Mouse (Mus musculus) left cerebral cortex, adult 18-20 months (tissue): ENCODE results near the gene Nectin2. TPM values are rescaled to one million over a fixed set of nuclear protein-coding genes. Genes with fewer than 3 reads are reported as not detected.
A peak's percentile ranks its signal among the peaks of the same experiment; 100 is the strongest.
"Not testable (repeated sequence)": the region's sequence is repeated elsewhere in the genome, so short reads cannot be mapped to it uniquely, and the experiment has no call there.

ENCODE experiments used
- DNase-seq, 2 experiments: peaks; one replicate each; pipeline ENCODE4 v3.0.0; 2021 to 2022; ENCODE audit warnings: low spot score in 2 of 2, mixed read lengths in 1 of 2
- total RNA-seq, 2 experiments: library from RNA; stranded (reverse); gene quantifications; 2 replicates each; pipeline ENCODE4 v1.2.3; 2021

Nectin2 gene
- total RNA-seq, 2 experiments from 2014 or later = 6.7 to 8.6 TPM

GRCm38 (mm10) chr7:19691434-19691833, 58.8 kb downstream of the Nectin2 start:
- DNase-seq = no peak

- DNase-seq = no peak
Measured at GRCm38 (mm10) chr7:19690845-19691244, 59.4 kb downstream of the Nectin2 start.

- DNase-seq = no peak
Measured at GRCm38 (mm10) chr7:19688611-19689010, 61.7 kb downstream of the Nectin2 start.

GRCm38 (mm10) chr7:19688101-19688500, 62.2 kb downstream of the Nectin2 start:
- no peak for DNase-seq

- not testable (repeated sequence) for DNase-seq
Measured at GRCm38 (mm10) chr7:19686927-19687583, 63.2 kb downstream of the Nectin2 start.

- DNase-seq = no peak
Measured at GRCm38 (mm10) chr7:19686521-19686920, 63.8 kb downstream of the Nectin2 start.

- DNase-seq = no peak
Measured at GRCm38 (mm10) chr7:19685374-19685773, 64.9 kb downstream of the Nectin2 start.

GRCm38 (mm10) chr7:19683771-19684201, 66.5 kb downstream of the Nectin2 start:
- no peak for DNase-seq

- DNase-seq = no peak
Measured at GRCm38 (mm10) chr7:19682979-19683378, 67.3 kb downstream of the Nectin2 start.

GRCm38 (mm10) chr7:19681202-19681694, 69.0 kb downstream of the Nectin2 start, which contains the start of the genes Gm44805 and Apoc4:
TSS of gene Gm44805 (minus strand) at chr7:19681423.
TSS of gene Apoc4 (minus strand) at chr7:19681479.
- DNase-seq = no peak

GRCm38 (mm10) chr7:19680702-19681101, 69.6 kb downstream of the Nectin2 start:
- no peak for DNase-seq

GRCm38 (mm10) chr7:19678901-19679300, 71.4 kb downstream of the Nectin2 start:
- DNase-seq = no peak

GRCm38 (mm10) chr7:19677872-19678271, 72.4 kb downstream of the Nectin2 start, which contains the start of gene Apoc2:
TSS of gene Apoc2 (minus strand) at chr7:19677941.
- no peak for DNase-seq

- DNase-seq = no peak
Measured at GRCm38 (mm10) chr7:19676662-19677061, 73.6 kb downstream of the Nectin2 start.

- no peak for DNase-seq
Measured at GRCm38 (mm10) chr7:19675824-19676223, 74.5 kb downstream of the Nectin2 start.

- no peak for DNase-seq
Measured at GRCm38 (mm10) chr7:19673083-19673699, 77.1 kb downstream of the Nectin2 start.

GRCm38 (mm10) chr7:19671511-19671910, 78.8 kb downstream of the Nectin2 start:
- no peak for DNase-seq

- peak; percentile 92 to 97 for DNase-seq
Measured at GRCm38 (mm10) chr7:19668947-19669721, 81.1 kb downstream of the Nectin2 start.

- DNase-seq = no peak
Measured at GRCm38 (mm10) chr7:19667434-19667833, 82.8 kb downstream of the Nectin2 start.

- no peak for DNase-seq
Measured at GRCm38 (mm10) chr7:19666750-19667149, 83.5 kb downstream of the Nectin2 start.
